Mouse (Mus musculus): ENCODE data around the gene Rpgrip1.

Gene Rpgrip1

DNA sequence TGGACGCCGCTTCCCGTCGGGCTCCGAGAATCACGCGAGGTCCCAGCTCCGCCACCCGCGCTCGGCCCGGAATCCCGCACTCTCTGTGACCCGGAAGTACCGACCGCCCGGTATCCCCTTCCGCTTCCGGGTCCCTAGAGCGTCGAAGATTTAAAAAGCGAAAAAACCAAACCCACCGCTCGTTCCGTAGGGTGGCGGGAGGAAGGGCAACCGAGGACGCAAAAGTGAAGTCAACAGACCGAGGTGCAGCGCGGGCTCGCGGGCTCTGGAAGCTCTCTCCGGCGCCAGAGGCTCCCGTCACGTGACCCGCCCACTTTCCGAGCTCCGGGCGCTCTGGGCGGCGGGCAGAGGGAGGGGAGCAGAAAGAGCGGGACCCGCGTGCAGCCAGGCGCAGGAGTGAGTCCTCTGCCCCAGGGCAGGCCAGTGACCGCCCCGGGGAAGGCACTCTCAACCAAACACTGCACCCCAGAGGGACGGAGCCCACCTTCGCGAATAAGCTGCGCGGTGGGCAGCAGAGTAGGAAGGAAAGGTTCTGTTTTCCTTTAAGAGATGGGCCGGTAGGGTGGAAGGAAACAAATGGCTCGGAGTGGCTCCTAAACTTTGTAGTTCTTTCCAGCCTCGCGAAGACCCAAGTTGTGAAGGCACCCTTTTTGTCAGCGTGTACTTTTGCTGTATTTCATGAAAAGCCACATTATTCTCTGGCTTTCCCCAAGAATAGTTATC is 86.8 kb downstream of the Rpgrip1 start, which contains the start of gene Supt16:
TSS of gene Supt16 (minus strand) at position 261 of the 723 bp plus-strand sequence.
- DNase-seq (ENCODE audit: low spot score in 2 of 2), result peak; percentile 68 to 70

GRCm38 (mm10) chr14:52198141-52198540 is 87.6 kb downstream of the Rpgrip1 start:
- no peak for DNase-seq (ENCODE audit: low spot score in 2 of 2)

- no peak for DNase-seq (ENCODE audit: low spot score in 2 of 2)
Observed at GRCm38 (mm10) chr14:52199412-52199811, 88.9 kb downstream of the Rpgrip1 start.
